Mouse (Mus musculus): ENCODE results near the gene Lrfn4. TPM values are rescaled to one million over a fixed set of nuclear protein-coding genes. Genes with fewer than 3 reads are reported as not detected.

Lrfn4 gene
- 1 to 10 TPM; 3.9 to 9.3 (median 6.5) TPM for total RNA-seq (2022)

DNA sequence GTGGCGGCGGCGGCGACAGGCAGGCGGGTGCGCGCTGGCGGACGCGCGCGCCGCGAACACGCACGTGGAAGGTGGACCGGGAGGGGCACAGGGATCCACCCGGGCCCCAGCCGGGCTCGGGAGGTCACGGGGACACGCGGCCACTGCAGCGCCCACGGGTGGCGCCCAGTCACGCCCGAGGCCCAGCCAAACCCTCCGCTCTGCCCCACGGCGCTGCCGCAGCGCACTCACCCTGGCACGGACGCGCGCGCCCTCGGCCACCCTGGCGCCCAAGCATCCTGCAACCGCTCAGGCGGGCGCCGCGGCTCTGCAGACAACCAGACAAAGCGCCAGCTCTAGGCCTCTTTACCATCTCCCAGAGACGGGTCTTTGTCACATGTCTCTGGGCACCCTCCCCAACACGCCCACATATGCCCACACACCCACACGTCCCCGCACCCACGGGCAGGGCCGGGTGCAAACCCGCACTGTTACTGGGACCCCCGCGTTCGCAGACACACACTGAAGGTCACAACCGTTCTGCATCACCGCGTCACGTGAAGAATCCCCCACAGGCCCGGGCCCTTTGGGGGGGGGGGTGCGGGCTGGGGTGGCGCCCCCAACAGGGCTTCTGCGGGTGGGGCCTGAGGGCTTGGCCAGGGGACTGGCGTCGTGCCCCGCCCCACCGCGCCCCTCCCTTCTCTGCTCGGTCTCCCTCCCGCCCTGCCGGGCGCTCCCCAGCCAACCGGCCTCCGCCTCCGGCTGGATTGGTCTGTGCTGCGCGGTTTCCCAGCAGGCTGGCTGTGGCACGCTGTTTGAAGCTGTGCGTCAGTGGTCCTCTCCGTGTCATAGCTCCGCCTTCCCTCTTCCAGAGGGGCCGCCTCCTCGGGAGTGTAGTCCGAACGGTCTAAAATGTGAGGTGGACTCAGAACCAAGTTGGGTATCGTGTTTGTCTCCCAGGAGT lies at the start of gene Lrfn4:
TSS of gene Lrfn4 (minus strand) at position 517 of the 943 bp plus-strand sequence.
- DNase-seq = peak; percentile 78

DNA sequence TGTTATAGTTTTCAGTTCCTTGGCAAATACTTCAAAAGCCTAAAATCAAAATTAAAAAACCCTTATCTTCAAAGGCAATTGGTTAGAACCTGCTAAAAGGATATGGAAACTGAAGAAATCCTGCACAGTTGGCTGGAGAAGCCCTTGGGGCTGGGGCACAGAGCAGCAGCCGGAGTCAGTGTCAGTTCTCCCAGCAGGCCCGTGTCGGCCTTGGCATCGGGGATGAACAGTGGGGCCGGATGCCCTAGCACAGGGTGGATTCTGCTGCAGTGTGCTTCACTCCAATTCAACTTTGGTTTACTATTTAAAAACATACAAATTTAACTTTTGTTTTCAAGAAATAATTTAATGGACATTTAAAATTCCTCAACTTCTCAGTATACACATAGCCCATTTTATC lies 42.7 kb upstream of the Lrfn4 start:
- DNase-seq = no peak

DNA sequence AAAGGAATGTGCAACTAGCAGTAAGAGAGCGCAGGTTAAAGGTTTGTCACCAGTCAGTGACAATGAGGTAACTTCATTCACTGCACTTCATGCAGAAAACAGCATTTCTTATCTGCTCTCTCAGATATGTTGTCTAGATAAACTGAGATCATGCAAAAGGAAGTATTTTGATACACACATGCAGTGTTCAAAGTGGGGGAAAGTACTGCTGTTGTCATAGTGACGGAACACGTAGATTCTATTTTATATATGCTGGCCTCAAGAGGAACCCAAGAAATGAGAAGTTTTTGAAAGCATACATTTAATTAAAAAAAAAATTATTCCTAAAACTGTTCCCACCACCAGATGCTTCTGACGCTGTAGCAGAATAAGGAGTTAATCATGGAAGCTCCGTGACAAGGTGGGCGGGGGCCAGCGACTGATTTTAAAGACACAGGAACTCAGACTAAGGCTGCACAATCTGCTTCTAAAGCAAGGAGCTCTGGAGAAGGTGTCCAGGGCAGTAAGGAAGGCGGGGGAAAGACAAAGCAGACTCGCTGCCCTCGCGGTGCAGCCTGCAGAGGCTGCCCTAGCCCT lies 31.5 kb upstream of the Lrfn4 start:
- no peak for DNase-seq

DNA sequence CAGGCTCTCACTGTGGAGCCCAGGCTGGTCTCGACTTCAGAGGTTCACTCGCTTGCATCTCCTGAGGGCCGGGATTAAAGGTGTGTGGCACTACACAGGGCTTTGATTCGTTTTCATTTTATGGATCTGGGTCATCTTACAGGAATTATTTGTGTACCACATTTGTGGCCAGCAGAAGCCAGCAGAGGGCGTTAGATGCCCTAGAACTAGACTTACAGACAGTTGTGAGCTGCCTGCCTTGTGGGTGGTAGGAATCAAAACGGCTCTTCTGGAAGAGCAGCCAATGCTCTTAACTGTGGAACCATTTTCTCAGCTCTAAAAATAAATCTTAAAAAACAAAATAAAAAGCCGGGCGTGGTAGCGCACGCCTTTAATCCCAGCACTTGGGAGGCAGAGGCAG lies 28.8 kb upstream of the Lrfn4 start:
- peak; percentile 14 for DNase-seq

DNA sequence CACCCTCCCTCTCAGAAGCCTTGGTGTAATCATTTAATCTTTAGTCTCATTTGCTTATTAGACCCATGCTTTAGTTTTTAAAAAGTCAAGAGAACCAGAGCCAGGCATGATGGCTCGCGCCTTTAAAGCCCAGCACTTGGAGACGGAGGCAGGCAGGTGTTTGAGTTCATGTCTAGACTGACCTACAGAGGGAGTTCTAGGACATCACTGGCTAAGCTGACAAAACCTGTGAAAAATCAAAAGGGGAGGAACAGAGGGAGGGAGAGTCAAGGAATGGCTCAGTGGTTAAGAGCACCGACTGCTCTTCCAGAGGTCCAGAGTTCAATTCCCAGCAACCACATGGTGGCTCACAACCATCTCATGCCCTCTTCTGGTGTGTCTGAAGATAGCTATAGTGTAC lies 20.5 kb upstream of the Lrfn4 start:
- DNase-seq = no peak

DNA sequence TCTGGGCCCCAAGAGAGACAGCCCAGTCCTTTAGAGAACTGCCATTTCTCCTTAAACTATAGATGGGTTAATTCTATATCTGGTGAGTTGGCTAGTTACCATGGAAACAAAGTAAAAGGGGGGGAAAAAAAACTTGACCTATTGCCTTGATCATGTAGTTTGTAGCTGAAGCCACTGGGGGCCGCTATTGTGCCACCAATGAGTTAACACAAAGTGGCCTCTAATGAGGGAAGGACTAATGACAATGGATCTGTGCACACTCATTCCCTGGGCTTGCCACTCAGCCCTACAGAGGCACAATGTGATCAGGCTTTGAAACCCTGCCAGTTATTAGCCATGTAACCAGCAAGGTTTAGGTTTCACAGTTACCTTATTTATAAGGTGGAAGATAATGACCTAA lies 13.4 kb upstream of the Lrfn4 start:
- DNase-seq = no peak

DNA sequence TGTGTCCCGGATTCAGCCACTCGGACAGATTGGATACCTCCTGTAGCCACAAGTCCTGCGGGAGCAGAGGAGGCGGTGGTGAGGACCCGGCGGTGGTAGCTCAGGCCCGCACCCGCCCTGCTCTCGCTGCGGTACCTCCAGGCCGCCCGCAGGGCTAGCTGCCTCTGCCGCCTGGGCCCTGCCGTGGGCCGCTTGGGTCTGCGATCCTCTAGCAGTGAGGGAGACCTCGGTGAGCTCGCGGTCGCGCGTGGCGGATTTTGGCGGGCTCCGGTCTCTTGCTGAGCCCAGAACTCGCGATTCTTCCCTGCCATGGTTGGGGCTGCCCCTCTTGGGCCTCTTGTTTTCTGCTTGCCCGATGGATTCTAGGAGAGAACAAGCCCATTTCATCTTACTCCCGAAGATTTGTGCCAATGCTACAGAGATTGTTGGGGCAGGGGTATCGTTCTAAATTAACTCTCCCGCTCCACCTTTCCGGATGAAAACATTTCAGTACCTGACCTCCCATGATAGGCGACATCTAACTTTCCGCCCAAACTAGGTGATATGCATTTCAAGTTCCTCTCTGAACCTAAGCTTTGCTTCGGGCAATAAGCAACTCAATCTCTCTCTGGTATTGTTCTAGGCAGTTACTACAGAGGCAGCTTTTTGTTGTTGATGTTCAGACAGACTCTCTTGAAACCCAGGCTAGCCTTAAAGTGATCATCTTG lies 10.5 kb upstream of the Lrfn4 start:
- DNase-seq = no peak

DNA sequence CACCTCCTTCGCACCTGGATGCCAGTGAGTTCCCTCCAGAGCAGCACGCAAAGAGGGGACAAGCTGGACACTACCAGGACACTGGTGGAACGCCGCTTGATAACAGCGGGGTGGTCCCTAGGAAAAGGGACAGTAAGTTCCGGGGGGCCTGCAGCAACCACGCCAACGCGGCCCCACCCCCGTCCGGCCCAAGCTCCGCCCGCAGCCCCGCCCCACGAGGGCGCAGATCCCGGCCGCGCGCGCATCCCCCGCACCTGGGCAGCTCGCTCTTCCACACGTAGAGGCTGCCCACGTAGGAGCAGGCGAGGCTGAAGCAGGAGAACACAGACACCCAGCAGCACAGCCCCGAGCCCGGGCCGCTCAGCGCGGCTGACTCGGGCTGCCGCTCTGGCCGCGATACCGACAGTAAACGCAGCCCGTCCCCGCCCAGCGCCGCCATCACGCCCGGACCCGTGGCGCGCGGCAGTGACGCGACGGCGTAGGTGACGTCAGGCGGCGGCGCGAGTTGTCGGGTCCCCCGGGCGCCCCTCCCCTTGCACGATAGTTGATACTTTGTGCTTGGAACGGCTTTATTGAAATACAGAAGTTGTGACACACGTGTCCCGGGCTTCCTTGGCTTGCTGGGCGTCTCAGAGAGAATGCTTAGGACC lies 9.8 kb upstream of the Lrfn4 start, which contains the start of gene Rce1:
TSS of gene Rce1 (minus strand) at position 463 of the 650 bp plus-strand sequence.
- peak; percentile 82 for DNase-seq

DNA sequence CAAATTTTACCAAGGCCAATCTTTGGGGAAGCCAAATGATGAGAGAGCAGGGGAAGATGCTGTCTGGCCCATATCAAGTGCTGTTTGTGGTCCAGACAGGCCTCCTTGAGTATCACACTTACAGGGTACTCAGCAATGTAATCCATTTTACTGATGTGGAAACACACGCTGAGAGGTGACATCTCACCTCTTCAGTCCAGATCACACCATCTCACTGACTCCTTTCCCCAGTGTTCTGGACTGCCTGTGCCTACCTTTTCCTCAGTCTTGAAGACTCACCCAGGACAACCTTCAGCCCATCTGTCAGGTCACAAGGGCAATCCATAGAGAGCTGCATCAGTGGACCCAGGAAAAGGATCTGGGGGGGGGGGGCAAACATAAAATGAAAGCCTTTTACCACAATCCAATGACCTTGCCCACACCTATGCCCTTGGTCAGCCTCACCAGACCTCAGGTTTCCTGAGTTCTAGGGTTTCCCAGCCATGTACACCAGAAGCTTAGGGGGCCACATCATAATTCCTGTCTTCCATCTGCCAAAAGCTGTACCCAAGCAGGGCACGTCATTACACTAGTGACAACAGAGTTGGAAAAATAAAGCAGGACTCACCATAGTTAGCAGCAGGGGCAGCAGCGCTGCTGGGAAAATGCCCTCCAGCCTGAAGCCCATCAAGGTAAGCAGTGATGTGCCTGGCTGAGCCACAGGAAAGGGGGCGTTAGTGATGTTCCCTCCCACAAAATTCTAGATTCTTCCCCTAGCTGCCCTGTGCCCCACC lies 9.1 kb upstream of the Lrfn4 start:
- no peak for DNase-seq

DNA sequence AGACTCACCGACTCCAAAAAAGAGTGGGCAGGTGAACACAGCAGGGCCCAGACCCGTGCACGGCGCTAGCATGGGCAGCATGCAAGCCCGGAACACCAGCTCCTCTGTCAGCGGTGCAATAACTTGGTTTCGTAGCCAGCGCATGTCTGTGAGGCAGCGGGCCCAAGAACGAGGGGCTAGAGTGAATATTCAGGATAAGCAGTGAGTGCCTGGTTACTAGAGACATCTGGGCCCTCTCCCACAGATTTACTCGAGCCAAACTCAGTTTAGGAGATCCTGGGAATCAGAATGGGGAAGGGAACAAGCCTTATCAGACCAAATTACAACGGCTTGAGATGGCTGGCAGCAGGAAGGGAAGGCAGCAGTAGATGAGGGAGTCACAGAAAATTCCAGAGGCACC lies 8.5 kb upstream of the Lrfn4 start:
- DNase-seq = no peak

DNA sequence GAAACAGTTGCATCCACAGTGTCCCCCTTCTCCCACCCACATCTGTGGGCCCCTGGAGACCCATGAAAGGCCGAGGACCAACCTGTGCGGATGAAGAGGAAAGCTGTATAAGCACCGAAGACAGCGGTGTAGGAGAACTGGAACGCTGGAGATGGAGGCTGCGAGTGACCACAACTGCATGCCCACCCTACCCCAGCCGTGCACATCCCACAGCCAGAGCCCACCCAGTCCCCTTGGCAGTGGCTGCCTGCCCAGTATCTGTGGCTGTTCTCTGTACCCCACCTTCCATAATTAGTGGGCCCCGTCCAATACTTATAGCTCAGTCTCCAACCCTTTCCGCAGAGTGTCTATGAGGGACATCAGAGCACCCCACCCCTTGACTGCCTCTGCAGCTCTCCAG lies 8.0 kb upstream of the Lrfn4 start:
- no peak for DNase-seq

DNA sequence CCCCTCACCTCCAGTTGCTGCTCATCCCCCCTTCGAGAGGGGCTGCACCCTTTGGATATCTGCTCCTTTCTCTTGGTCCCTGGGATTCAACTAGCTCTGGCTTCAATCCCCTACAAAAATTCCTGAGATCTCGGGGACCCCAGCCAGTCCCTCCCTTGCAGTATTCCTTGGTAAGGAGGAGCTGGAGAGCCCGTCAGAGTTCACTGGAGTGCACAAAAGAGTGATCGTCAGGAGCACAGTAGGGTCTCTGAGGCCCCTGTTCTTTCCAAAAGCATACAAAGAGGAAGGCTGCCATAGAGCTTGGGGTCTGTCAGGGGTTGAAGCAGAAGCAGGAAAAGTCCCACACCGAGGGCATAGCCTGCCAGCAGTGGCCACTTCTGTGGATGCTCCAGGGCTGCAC lies 7.3 kb upstream of the Lrfn4 start:
- no peak for DNase-seq

DNA sequence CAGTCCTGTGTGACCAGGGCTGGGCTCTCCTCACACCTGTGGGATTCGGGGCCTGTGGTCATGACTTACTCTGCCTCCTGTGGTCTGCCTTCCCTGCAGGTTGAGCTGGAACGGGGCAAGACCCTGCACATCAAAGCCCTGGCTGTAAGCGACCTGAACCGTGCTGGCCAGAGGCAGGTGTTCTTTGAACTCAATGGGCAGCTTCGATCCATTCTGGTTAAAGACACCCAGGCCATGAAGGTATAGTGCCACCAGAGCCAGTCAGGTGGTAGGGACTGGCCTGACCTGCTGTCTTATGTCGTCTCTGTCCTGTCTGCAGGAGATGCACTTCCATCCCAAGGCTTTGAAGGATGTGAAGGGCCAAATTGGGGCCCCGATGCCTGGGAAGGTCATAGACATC lies 5.3 kb upstream of the Lrfn4 start:
- DNase-seq = no peak

DNA sequence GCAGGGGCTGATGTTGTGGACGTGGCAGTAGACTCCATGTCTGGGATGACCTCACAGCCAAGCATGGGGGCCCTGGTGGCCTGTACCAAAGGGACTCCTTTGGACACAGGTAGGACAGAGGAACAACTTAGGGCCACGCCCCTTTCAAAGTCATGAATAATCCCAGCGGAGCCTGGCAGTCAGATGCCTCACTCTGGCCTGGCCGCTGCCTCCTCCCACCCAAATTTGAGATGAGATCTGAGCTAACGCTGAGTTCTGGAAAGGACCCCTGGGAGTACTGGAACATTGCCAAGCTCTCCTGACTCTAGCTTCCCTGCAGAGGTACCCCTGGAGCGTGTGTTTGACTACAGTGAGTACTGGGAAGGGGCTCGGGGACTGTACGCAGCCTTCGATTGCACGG lies 4.0 kb upstream of the Lrfn4 start:
- no peak for DNase-seq

DNA sequence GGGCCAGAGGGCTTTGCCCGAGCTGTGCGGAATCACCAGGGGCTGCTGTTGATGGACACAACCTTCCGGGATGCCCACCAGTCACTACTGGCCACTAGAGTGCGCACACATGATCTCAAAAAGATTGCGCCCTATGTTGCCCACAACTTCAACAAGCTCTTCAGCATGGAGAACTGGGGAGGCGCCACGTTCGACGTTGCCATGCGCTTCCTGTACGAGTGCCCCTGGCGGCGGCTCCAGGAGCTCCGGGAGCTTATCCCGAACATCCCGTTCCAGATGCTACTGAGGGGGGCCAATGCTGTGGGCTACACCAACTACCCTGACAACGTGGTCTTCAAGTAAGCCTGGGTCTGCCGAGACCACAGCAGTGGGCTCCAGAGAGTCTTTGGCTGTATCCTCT lies 2.7 kb upstream of the Lrfn4 start:
- DNase-seq = no peak

DNA sequence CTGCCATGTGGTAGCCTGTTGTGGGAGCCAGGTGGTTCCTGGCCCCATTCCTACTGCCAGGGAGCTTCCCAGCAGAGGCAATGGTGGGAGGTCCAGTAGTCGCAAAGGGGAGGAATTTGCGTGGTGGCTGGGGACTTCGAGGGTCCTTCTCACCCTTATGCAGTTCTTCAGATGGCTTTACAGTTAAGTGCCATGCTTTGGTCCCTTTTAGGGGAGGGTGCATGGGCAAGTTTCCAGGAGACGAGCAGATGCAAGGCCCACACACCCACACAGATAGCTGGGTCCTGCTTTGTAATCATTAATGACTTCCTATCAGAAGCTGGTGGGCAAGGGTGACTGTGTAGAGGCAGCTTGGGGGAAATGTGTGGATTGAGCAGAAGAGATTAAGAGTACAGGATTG lies 1.1 kb upstream of the Lrfn4 start:
- DNase-seq = no peak

DNA sequence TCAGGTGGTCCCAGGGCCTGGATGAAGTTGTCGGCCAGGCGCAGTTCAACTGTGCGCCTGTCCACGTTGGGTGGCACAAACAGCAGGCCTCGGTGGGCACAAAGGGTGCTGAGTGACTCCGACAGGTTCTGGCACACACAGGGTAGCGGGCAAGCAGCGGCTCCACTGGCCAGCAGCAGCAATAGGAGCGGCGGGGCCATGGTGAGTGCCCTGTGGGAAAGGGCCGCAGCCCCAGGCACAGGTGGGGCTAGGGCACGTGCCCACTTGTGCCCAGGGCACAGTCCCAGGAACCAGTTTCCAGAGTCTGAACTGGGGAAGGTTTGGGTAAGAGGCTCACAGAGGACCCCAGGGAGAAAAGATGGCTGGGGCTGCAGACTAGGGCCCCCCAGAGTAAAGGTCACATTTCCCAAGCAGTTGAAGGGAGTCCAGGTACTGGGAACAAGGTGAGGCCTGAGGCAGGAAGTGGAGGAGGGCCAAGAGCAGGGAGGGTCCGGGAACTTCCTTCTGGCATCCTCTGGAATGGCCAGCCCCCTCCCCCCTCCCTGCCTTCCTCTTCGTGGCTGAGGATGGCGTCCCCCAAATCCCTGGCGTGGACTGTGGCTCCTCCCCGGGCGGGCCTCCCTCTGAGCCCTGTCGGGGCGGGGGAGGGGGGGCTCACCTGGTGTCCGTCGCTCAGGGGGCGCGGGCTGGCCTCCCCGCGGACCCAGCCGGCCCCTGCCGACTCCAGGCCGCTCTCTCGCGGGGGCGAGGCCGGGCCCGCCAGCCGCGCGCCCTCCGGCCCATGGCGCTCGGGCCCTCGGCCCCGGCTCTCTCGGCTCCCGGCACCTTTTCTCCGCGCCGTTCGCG lies 939 bp downstream of the Lrfn4 start:
- no peak for DNase-seq

DNA sequence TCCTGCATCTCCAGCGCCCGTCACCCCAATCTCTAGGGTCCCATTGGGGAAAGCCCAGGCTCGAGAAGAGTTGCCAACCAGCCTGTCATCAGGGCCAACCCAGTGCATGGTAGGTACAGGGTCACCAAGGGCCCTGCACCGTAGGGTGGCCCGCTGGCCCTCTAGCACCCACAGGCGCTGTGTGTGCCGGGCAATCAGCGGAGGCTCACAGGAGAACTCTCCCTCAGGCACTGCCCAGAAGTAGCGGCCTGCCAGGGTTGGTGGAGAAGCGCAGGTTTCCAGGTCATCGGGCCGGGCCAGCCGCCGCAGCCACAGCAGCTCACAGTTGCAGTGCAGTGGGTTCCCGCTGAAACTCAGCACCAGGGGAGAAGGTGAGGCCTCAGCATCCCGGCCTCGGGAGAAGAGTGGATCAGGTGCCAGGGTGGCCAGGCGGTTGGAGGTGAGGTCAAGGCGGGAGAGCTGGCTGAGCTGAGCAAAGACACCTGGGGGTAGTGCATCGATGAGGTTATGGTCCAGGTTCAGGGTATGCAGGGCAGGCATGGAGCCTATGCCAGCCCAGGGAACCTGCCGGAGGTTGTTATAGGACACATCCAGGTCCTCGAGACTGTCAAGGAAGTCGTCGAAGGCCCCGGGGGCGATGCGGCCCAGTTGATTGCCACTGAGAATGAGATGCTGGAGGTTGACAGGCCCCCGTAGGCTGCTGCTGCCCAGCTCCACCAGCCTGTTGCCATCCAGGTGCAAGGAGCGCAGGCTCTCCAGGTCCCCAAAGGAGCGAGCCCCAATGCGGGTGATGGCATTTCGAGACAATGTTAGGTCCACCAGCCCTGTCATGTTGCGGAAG lies 1.8 kb downstream of the Lrfn4 start:
- no peak for DNase-seq

DNA sequence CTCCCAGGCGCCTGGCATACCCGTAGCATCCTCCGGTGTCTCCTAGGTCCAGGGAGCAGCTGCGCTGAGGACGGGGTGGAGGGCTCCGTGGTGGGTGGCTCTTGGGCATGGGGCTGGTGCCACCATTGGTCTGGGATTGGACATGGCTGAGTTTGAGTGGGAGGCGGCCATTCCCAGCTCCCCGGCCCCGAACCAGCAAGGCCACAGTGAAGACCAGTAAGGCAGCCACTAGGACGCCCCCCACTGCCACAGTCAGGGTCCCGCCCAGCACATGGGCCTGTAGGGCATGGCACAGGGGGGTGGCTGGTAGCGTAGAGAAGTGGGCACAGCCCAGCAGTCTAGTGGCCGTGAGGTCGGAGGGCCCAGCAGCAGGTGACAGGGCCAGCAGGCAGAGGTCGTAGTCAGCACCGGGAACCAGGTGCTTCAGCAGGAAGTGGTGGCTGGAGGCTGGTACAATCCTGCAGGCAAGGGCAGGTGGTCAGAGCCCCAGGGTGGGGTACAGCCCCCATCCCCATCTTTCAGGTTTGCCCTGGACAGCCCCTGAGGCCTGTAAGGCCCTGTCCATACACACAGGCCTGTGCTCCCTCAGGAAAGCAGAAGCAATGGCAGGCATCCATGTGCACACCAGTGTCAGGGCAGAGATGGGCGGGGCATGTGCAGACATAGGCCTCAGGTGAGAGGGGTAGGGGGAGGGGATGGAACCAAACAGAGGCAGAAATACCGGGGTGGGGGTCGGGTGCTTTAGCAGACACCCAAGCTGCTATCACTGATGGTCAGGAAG lies 3.1 kb downstream of the Lrfn4 start:
- no peak for DNase-seq
